Mouse (Mus musculus) layer of hippocampus, postnatal 36 days (tissue): Measurements from ENCODE around the gene Tpgs1. TPM values are rescaled to one million over a fixed set of nuclear protein-coding genes. Genes with fewer than 3 reads are reported as not detected.

Source experiments
- DNase-seq, 2 experiments: peaks; one replicate each; pipeline ENCODE4 v3.0.0; 2022
- total RNA-seq, 2 experiments: library from RNA; stranded (reverse); gene quantifications; 2 replicates each; pipeline ENCODE4 v1.2.3; 2021

The Tpgs1 gene
- total RNA-seq, 2 experiments from 2014 or later = 64.6 to 68.3 TPM

- peak; percentile 67 to 71 for DNase-seq
Measured at GRCm38 (mm10) chr10:79712499-79713126, 43.4 kb downstream of the Tpgs1 start.

- no peak for DNase-seq
Measured at GRCm38 (mm10) chr10:79713163-79713562, 44.0 kb downstream of the Tpgs1 start.

DNA sequence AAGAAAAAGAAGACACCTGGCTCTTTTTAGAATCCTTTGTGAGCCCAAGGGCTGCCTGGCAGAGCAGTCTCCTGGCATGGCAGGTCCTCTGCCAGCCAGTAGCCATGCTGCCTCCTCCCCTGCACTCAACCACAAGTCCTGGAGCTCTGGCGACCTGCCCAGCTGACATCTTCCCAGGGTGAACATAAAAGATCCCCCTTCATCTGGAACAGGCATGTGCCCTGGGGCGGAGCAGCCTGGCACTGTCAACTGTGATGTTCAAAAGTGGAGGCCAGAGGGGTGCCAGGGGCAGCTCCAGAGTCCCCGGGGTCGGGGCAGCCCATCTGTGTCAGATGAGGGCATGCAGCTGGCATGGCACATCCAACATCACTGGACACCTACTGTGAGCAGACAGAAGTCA, 45.8 kb downstream of the Tpgs1 start:
- DNase-seq = no peak

DNA sequence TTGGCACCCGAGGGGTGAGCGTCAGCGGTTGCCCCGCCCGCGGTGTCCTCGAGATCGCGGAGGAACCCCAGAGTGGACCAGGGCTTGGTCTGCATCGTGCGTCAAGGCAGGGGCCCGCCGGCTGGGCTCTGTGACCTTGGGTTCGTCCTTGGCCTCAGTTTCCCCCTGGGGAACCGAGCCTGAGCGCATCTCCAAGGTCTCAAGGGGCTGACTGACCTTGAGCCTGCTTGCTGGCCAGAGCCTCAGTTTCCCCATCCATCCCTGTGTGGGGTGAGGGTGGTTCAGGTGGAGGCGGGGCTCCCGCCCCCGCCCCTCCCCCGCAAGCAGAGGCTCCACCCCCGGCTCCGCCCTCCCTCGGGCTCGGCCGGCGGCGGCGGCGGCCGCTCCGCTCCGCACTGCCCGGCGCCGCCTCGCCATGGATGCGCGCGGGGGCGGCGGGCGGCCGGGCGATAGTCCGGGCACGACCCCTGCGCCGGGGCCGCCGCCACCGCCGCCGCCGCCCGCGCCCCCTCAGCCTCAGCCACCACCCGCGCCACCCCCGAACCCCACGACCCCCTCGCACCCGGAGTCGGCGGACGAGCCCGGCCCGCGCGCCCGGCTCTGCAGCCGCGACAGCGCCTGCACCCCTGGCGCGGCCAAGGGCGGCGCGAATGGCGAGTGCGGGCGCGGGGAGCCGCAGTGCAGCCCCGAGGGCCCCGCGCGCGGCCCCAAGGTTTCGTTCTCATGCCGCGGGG, 47.3 kb downstream of the Tpgs1 start, which contains the start of gene Hcn2:
Gene Hcn2 (plus strand): TSS at position 381 of the 734 bp plus-strand sequence.
- no peak for DNase-seq

DNA sequence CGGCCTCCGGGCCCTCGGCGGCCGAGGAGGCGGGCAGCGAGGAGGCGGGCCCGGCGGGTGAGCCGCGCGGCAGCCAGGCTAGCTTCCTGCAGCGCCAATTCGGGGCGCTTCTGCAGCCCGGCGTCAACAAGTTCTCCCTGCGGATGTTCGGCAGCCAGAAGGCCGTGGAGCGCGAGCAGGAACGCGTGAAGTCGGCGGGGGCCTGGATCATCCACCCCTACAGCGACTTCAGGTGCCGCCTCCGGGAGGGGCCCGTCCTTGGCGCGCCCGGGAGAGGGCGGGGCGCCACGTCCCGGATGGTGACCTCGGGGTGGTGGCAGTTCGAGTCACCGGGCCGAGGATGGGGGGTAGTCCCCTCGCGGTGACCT, 47.8 kb downstream of the Tpgs1 start:
- DNase-seq = peak in 1 of 2 experiments; percentile 51

DNA sequence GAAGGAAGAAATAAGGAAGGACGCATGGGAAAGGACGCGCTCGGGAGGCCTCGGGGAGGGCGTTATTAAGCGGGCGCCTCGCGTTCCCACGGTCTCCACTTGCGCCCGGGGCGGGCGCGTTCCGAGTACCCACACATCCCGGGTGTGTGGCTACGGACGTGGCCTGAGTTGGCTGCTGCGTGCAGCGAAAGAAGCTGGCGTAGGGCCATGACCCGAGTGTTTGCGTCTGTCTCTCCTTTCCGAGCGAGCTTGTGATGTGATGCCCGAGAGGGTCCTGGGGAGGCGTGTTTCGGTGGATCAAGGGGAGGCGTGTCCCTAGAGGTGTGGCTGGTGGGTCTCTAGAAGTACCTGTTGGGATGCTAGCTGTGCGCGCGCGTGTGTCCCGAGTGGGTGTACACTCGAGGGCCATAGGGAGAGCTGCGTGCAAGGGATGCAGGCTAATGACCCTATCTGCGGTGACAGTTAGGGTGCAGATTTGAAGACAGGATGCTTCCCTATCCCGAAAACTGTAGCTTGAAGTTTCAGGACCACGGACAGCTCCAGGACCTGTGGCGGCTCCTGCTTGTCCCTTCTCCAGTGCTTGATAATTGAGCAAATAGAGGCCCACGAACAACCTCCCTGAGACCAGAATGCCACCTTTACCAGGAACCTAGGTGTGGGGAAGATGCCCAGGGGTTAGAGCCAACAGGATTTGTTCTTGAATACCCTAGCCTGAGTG, 48.6 kb downstream of the Tpgs1 start:
- no peak for DNase-seq

- no peak for DNase-seq
Measured at GRCm38 (mm10) chr10:79721089-79721488, 51.9 kb downstream of the Tpgs1 start.

DNA sequence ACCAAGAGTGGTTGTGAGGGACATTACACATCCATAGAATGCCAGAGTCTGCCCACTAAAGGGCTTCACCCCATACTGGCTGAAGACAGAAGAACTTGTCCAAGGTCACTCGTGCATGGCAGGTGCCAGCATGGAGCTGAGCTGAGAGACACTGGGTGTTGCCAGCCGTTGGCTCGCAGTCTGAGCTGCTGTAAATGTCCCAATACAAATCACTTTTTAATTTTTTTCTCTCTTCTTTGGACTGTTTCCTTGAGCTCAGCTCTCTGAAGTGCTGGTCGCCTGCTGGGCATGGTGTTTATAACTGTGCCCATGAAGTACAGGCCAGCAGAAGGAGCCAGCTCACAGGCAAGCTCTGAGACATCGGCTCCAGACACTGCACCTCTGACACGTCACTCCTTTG, 53.9 kb downstream of the Tpgs1 start:
- DNase-seq = no peak

GRCm38 (mm10) chr10:79723692-79724091, 54.5 kb downstream of the Tpgs1 start:
- no peak for DNase-seq

Other genes with a start within 250 kb of the Tpgs1 start
- not detected for gene Vmn2r83, start 200.6 kb upstream of the Tpgs1 start, total RNA-seq
- 1 to 10 TPM; 5.3 to 5.9 TPM for gene Plpp2, start 135.6 kb upstream of the Tpgs1 start, total RNA-seq
- gene Mier2, start 114.2 kb upstream of the Tpgs1 start, total RNA-seq = 10 to 100 TPM; 54.0 to 60.9 TPM
- under 1 TPM in 1 of 2 experiments, not detected in 1; 0.60 TPM for gene Theg, start 82.0 kb upstream of the Tpgs1 start, total RNA-seq
- 10 to 100 TPM; 14.6 to 14.8 TPM for gene C2cd4c, start 55.3 kb upstream of the Tpgs1 start, total RNA-seq
- 10 to 100 TPM; 44.0 to 44.8 TPM for gene Shc2, start 31.5 kb upstream of the Tpgs1 start, total RNA-seq
- gene Odf3l2, start 23.6 kb upstream of the Tpgs1 start, total RNA-seq = under 1 TPM in 1 of 2 experiments, not detected in 1; 0.61 TPM
- gene Madcam1, start 4.8 kb upstream of the Tpgs1 start, total RNA-seq = not detected
- 10 to 100 TPM; 67.0 to 70.2 TPM for gene Cdc34, start 12.8 kb downstream of the Tpgs1 start, total RNA-seq
- 1 to 10 TPM; 2.4 to 2.5 TPM for gene Gzmm, start 19.7 kb downstream of the Tpgs1 start, total RNA-seq
- gene Bsg, start 35.1 kb downstream of the Tpgs1 start, total RNA-seq = 100 to 1,000 TPM; 555 to 610 TPM
- 100 to 1,000 TPM; 106 to 118 TPM for gene Hcn2, start 47.3 kb downstream of the Tpgs1 start, total RNA-seq
- 10 to 100 TPM; 50.1 to 52.6 TPM for gene Polrmt, start 77.2 kb downstream of the Tpgs1 start, total RNA-seq
- 1 to 10 TPM; 1.1 to 1.3 TPM for gene Fgf22, start 85.7 kb downstream of the Tpgs1 start, total RNA-seq
- 10 to 100 TPM; 81.4 to 82.9 TPM for gene Rnf126, start 97.6 kb downstream of the Tpgs1 start, total RNA-seq
- 1 to 10 TPM; 1.3 to 1.8 TPM for gene Fstl3, start 107.9 kb downstream of the Tpgs1 start, total RNA-seq
- under 1 TPM; 0.47 to 0.73 TPM for gene Prss57, start 121.6 kb downstream of the Tpgs1 start, total RNA-seq
- 100 to 1,000 TPM; 262 to 290 TPM for gene Palm, start 124.2 kb downstream of the Tpgs1 start, total RNA-seq
- gene Misp, start 151.6 kb downstream of the Tpgs1 start, total RNA-seq = 1 to 10 TPM in 1 of 2 experiments, under 1 TPM in 1; 0.82 to 1.4 TPM
- 10 to 100 TPM; 43.1 to 52.6 TPM for gene Ptbp1, start 185.1 kb downstream of the Tpgs1 start, total RNA-seq
- gene Prtn3, start 205.1 kb downstream of the Tpgs1 start, total RNA-seq = 1 to 10 TPM in 1 of 2 experiments, not detected in 1; 1.0 TPM
- gene Plppr3, start 205.3 kb downstream of the Tpgs1 start, total RNA-seq = 10 to 100 TPM; 28.4 to 28.7 TPM
- not detected for gene Elane, start 216.9 kb downstream of the Tpgs1 start, total RNA-seq
- not detected for gene Cfd, start 221.5 kb downstream of the Tpgs1 start, total RNA-seq
- gene Med16, start 239.6 kb downstream of the Tpgs1 start, total RNA-seq = 10 to 100 TPM; 53.0 to 54.1 TPM
- gene Gm26602, start 241.5 kb downstream of the Tpgs1 start, total RNA-seq = not detected
- 1 to 10 TPM; 6.4 to 6.8 TPM for gene Kiss1r, start 247.6 kb downstream of the Tpgs1 start, total RNA-seq